ENCODE assay signal across 8 mouse cellular contexts in genomic region chr19:5097521-5098362, GRCm38 (mm10). TPM values are rescaled to one million over a fixed set of nuclear protein-coding genes. Genes with fewer than 3 reads are reported as not detected.
DNase-seq lines count a peak whose midpoint lies in the region; ATAC-seq and TF ChIP-seq lines count a peak whose summit lies in the region.

No protein-coding gene starts in this region.

- H3K4me2 ChIP-seq in embryonic facial prominence, embryonic 11.5 days (ENCODE audit: low read depth, low read length): peak overlapping the region; percentile 99
- H3K4me2 ChIP-seq in intestine, embryonic 15.5 days (replicated peaks): peak overlapping the region; percentile 100
- H3K4me2 ChIP-seq in neural tube, embryonic 13.5 days: peak overlapping the region; percentile 60

- DNase-seq in layer of hippocampus, adult 2 months (ENCODE audit: low spot score in 2 of 2): no peak
- no peak for DNase-seq in layer of hippocampus, postnatal 25 days (ENCODE audit: extremely low spot score in 1 of 2, low spot score in 1 of 2)
- DNase-seq in embryonic facial prominence, embryonic 11.5 days (ENCODE audit: low spot score): peak; percentile 56
- DNase-seq in testis, postnatal 14 days (ENCODE audit: low spot score): no peak
- DNase-seq in layer of hippocampus, adult 8-10 months (ENCODE audit: low spot score in 2 of 2): no peak
- no peak for DNase-seq in gastrocnemius, postnatal 10 days

- peak overlapping the region; percentile 71 for H3K4me3 ChIP-seq in layer of hippocampus, adult 2 months
- H3K4me3 ChIP-seq in embryonic facial prominence, embryonic 11.5 days (ENCODE audit: low read depth, low read length): peak overlapping the region; percentile 69
- H3K4me3 ChIP-seq in intestine, embryonic 15.5 days (replicated peaks): peak overlapping the region; percentile 58
- peak overlapping the region; percentile 61 for H3K4me3 ChIP-seq in neural tube, embryonic 13.5 days

- H3K9me3 ChIP-seq in embryonic facial prominence, embryonic 11.5 days (replicated peaks; ENCODE audit: control insufficient read depth, low read length): no peaks in the 10 kb centered on the region
- H3K9me3 ChIP-seq in intestine, embryonic 15.5 days: no peaks in the 10 kb centered on the region
- no peaks in the 10 kb centered on the region for H3K9me3 ChIP-seq in neural tube, embryonic 13.5 days

- H3K9ac ChIP-seq in embryonic facial prominence, embryonic 11.5 days (replicated peaks; ENCODE audit: low read length): peak overlapping the region; percentile 87
- H3K9ac ChIP-seq in intestine, embryonic 15.5 days: peak overlapping the region; percentile 75
- peak overlapping the region; percentile 92 for H3K9ac ChIP-seq in neural tube, embryonic 13.5 days

- H3K36me3 ChIP-seq in embryonic facial prominence, embryonic 11.5 days (replicated peaks; ENCODE audit: control insufficient read depth, insufficient read depth, low read depth, low read length): peaks cover 9% of the 10 kb centered on the region
- H3K36me3 ChIP-seq in intestine, embryonic 15.5 days: peaks cover 35% of the 10 kb centered on the region
- peaks cover 50% of the 10 kb centered on the region for H3K36me3 ChIP-seq in neural tube, embryonic 13.5 days

- peak overlapping the region; percentile 97 for H3K27ac ChIP-seq in layer of hippocampus, adult 2 months
- H3K27ac ChIP-seq in embryonic facial prominence, embryonic 11.5 days (replicated peaks; ENCODE audit: low read depth, low read length): no peak overlapping the region; the same call in 1 of the 2 replicates
- H3K27ac ChIP-seq in intestine, embryonic 15.5 days: no peak overlapping the region
- H3K27ac ChIP-seq in neural tube, embryonic 13.5 days (replicated peaks): peak overlapping the region; percentile 92

- no peak for TF ChIP-seq CTCF in layer of hippocampus, adult 2 months (conservative IDR thresholded peaks at IDR 0.05)

- peaks cover 13% of the 10 kb centered on the region for H3K4me1 ChIP-seq in embryonic facial prominence, embryonic 11.5 days (ENCODE audit: control insufficient read depth, insufficient read depth, low read length)
- peaks cover 36% of the 10 kb centered on the region for H3K4me1 ChIP-seq in intestine, embryonic 15.5 days (replicated peaks)
- H3K4me1 ChIP-seq in neural tube, embryonic 13.5 days (replicated peaks): peaks cover 65% of the 10 kb centered on the region

- ATAC-seq in embryonic facial prominence, embryonic 11.5 days (replicated peaks; ENCODE audit: insufficient number of reproducible peaks, low FRiP score, low TSS enrichment, low read depth): 0 out of 2 replicates have a peak, but pooled peaks have one; percentile 16
- ATAC-seq in intestine, embryonic 15.5 days: no peak
- peak; percentile 25 for ATAC-seq in neural tube, embryonic 13.5 days (ENCODE audit: low read depth)

- WGBS in embryonic facial prominence, embryonic 11.5 days: 3% methylated on average over 24 of the region's 31 CpGs
- WGBS in intestine, embryonic 15.5 days: 6% methylated on average over 31 of the region's 31 CpGs
- WGBS in neural tube, embryonic 13.5 days: 2% methylated on average over 26 of the region's 31 CpGs

- no peaks in the 10 kb centered on the region; the same call in 1 of the 2 replicates for H3K27me3 ChIP-seq in embryonic facial prominence, embryonic 11.5 days (ENCODE audit: control insufficient read depth, insufficient read depth, low read length)
- no peaks in the 10 kb centered on the region for H3K27me3 ChIP-seq in intestine, embryonic 15.5 days (replicated peaks)
- H3K27me3 ChIP-seq in neural tube, embryonic 13.5 days: no peaks in the 10 kb centered on the region

RNA-seq across cellular contexts. Expression of gene Cnih2, which starts 0.6 kb away (rescaled TPM):
- total RNA-seq in layer of hippocampus, adult 2 months (2021): 100 to 1,000 TPM; 614 to 642 TPM
- total RNA-seq in layer of hippocampus, postnatal 25 days (2021): 100 to 1,000 TPM; 754 to 774 TPM
- 48.9 and 54.0 TPM in 2 replicates for polyA plus RNA-seq in embryonic facial prominence, embryonic 11.5 days (2014; fragmentation: Nextera tagmentation; extraction: Ambion mirVana)
- polyA plus RNA-seq in intestine, embryonic 15.5 days (2015; fragmentation: Nextera tagmentation; extraction: Ambion mirVana): 12.7 and 13.4 TPM in 2 replicates
- polyA plus RNA-seq in neural tube, embryonic 13.5 days (2015; fragmentation: Nextera tagmentation; extraction: Ambion mirVana): 267 and 318 TPM in 2 replicates
- 100 to 1,000 TPM; 417 to 436 (median 422) TPM for total RNA-seq in layer of hippocampus, adult 8-10 months (2022)
- under 1 TPM; 0.75 to 0.90 TPM for total RNA-seq in gastrocnemius, postnatal 10 days (2021)

RNA-seq across cellular contexts. Expression of gene Rab1b, which starts 9.1 kb away (rescaled TPM):
- total RNA-seq in layer of hippocampus, adult 2 months (2021): 100 to 1,000 TPM; 156 to 169 TPM
- total RNA-seq in layer of hippocampus, postnatal 25 days (2021): 100 to 1,000 TPM; 173 TPM
- 214 and 235 TPM in 2 replicates for polyA plus RNA-seq in embryonic facial prominence, embryonic 11.5 days (2014; fragmentation: Nextera tagmentation; extraction: Ambion mirVana)
- polyA plus RNA-seq in intestine, embryonic 15.5 days (2015; fragmentation: Nextera tagmentation; extraction: Ambion mirVana): 216 and 223 TPM in 2 replicates
- 211 and 234 TPM in 2 replicates for polyA plus RNA-seq in neural tube, embryonic 13.5 days (2015; fragmentation: Nextera tagmentation; extraction: Ambion mirVana)
- 100 to 1,000 TPM; 154 to 165 (median 160) TPM for total RNA-seq in layer of hippocampus, adult 8-10 months (2022)
- 100 to 1,000 TPM; 119 to 127 TPM for total RNA-seq in gastrocnemius, postnatal 10 days (2021)

RNA-seq across cellular contexts. Expression of gene Yif1a, which starts 9.4 kb away (rescaled TPM):
- 10 to 100 TPM; 23.3 to 23.5 TPM for total RNA-seq in layer of hippocampus, adult 2 months (2021)
- total RNA-seq in layer of hippocampus, postnatal 25 days (2021): 10 to 100 TPM; 24.5 to 24.7 TPM
- polyA plus RNA-seq in embryonic facial prominence, embryonic 11.5 days (2014; fragmentation: Nextera tagmentation; extraction: Ambion mirVana): 62.8 and 75.8 TPM in 2 replicates
- 109 and 126 TPM in 2 replicates for polyA plus RNA-seq in intestine, embryonic 15.5 days (2015; fragmentation: Nextera tagmentation; extraction: Ambion mirVana)
- 51.3 and 67.5 TPM in 2 replicates for polyA plus RNA-seq in neural tube, embryonic 13.5 days (2015; fragmentation: Nextera tagmentation; extraction: Ambion mirVana)
- 10 to 100 TPM; 21.4 to 29.8 (median 25.9) TPM for total RNA-seq in layer of hippocampus, adult 8-10 months (2022)
- total RNA-seq in gastrocnemius, postnatal 10 days (2021): 10 to 100 TPM; 46.4 to 49.3 TPM

RNA-seq across cellular contexts. Expression of gene Tmem151a, which starts 12.4 kb away (rescaled TPM):
- 100 to 1,000 TPM; 112 to 114 TPM for total RNA-seq in layer of hippocampus, adult 2 months (2021)
- 100 to 1,000 TPM; 131 to 138 TPM for total RNA-seq in layer of hippocampus, postnatal 25 days (2021)
- polyA plus RNA-seq in embryonic facial prominence, embryonic 11.5 days (2014; fragmentation: Nextera tagmentation; extraction: Ambion mirVana): 1.8 and 2.1 TPM in 2 replicates
- 5.6 and 6.5 TPM in 2 replicates for polyA plus RNA-seq in intestine, embryonic 15.5 days (2015; fragmentation: Nextera tagmentation; extraction: Ambion mirVana)
- 8.4 and 10.1 TPM in 2 replicates for polyA plus RNA-seq in neural tube, embryonic 13.5 days (2015; fragmentation: Nextera tagmentation; extraction: Ambion mirVana)
- total RNA-seq in layer of hippocampus, adult 8-10 months (2022): 100 to 1,000 TPM; 104 to 117 (median 106) TPM
- total RNA-seq in gastrocnemius, postnatal 10 days (2021): under 1 TPM; 0.23 to 0.27 TPM

RNA-seq across cellular contexts. Expression of gene Klc2, which starts 20.6 kb away (rescaled TPM):
- 100 to 1,000 TPM; 223 to 231 TPM for total RNA-seq in layer of hippocampus, adult 2 months (2021)
- total RNA-seq in layer of hippocampus, postnatal 25 days (2021): 100 to 1,000 TPM; 214 to 222 TPM
- 18.9 and 19.8 TPM in 2 replicates for polyA plus RNA-seq in embryonic facial prominence, embryonic 11.5 days (2014; fragmentation: Nextera tagmentation; extraction: Ambion mirVana)
- 12.1 and 16.6 TPM in 2 replicates for polyA plus RNA-seq in intestine, embryonic 15.5 days (2015; fragmentation: Nextera tagmentation; extraction: Ambion mirVana)
- polyA plus RNA-seq in neural tube, embryonic 13.5 days (2015; fragmentation: Nextera tagmentation; extraction: Ambion mirVana): 73.7 and 80.2 TPM in 2 replicates
- 100 to 1,000 TPM; 215 to 240 (median 227) TPM for total RNA-seq in layer of hippocampus, adult 8-10 months (2022)
- 10 to 100 TPM; 27.2 to 28.7 TPM for total RNA-seq in gastrocnemius, postnatal 10 days (2021)

Comparison
In these comparisons a context has a peak if more than half of its experiments do, and no peak if none do; other contexts are left out.
1. H3K27ac ChIP-seq: peak in layer of hippocampus, adult 2 months (single experiment) and neural tube, embryonic 13.5 days (single experiment); none in embryonic facial prominence, embryonic 11.5 days (single experiment) and intestine, embryonic 15.5 days (single experiment).
2. RNA of gene Cnih2, which starts 0.6 kb away (total RNA-seq): 754 to 774 TPM in layer of hippocampus, postnatal 25 days, 614 to 642 TPM in layer of hippocampus, adult 2 months and 417 to 436 TPM in layer of hippocampus, adult 8-10 months; 0.75 to 0.90 TPM in gastrocnemius, postnatal 10 days; every median in the first group is over 100 times any median in the second.
3. Peak in every context shown above with its lines, with median percentiles within 50 percentile points of each other: H3K4me3 ChIP-seq, H3K4me2 ChIP-seq and H3K9ac ChIP-seq.